Mouse (Mus musculus): ENCODE measurements around the gene Cwf19l1. TPM values are rescaled to one million over a fixed set of nuclear protein-coding genes. Genes with fewer than 3 reads are reported as not detected.
A peak's percentile ranks its signal among the peaks of the same experiment; 100 is the strongest.

Gene Cwf19l1
- total RNA-seq, 2 experiments from 2014 or later, result 17.0 to 30.9 TPM

- ATAC-seq (ENCODE audit: poor library complexity, severe bottlenecking), result peak; percentile 65
These were observed 68.2 kb downstream of the Cwf19l1 start for GRCm38 (mm10) chr19:44067323-44068049.

- ATAC-seq (ENCODE audit: poor library complexity, severe bottlenecking), result no peak
These were observed 70.9 kb downstream of the Cwf19l1 start for GRCm38 (mm10) chr19:44064734-44065133.

GRCm38 (mm10) chr19:44063773-44064172 is 71.9 kb downstream of the Cwf19l1 start:
- no peak for ATAC-seq (ENCODE audit: poor library complexity, severe bottlenecking)

- no peak for ATAC-seq (ENCODE audit: poor library complexity, severe bottlenecking)
These were observed 75.5 kb downstream of the Cwf19l1 start for GRCm38 (mm10) chr19:44060226-44060625.

Other genes with a start within 250 kb of the Cwf19l1 start
- gene Dnmbp, start 195.7 kb downstream of the Cwf19l1 start, total RNA-seq (2015), result 5.4 and 7.2 TPM in 2 replicates
- 9.7 and 11.1 TPM in 2 replicates for gene Dnmbp, start 195.7 kb downstream of the Cwf19l1 start, total RNA-seq (2017)
- 0.16 TPM in 1 of 2 replicates, not detected in the other for gene Cpn1, start 149.3 kb downstream of the Cwf19l1 start, total RNA-seq (2015)
- gene Cpn1, start 149.3 kb downstream of the Cwf19l1 start, total RNA-seq (2017), result 0.20 and 0.77 TPM in 2 replicates
- gene Cyp2c23, start 106.7 kb downstream of the Cwf19l1 start, total RNA-seq (2015), result not detected in 2 replicates
- gene Cyp2c23, start 106.7 kb downstream of the Cwf19l1 start, total RNA-seq (2017), result not detected in 2 replicates
- 84.7 and 84.8 TPM in 2 replicates for gene Erlin1, start 66.1 kb downstream of the Cwf19l1 start, total RNA-seq (2015)
- 59.4 and 67.0 TPM in 2 replicates for gene Erlin1, start 66.1 kb downstream of the Cwf19l1 start, total RNA-seq (2017)
- 48.1 and 59.7 TPM in 2 replicates for gene Chuk, start 28.4 kb downstream of the Cwf19l1 start, total RNA-seq (2015)
- gene Chuk, start 28.4 kb downstream of the Cwf19l1 start, total RNA-seq (2017), result 70.6 and 82.9 TPM in 2 replicates
- 145 and 151 TPM in 2 replicates for gene Bloc1s2, start 10.6 kb upstream of the Cwf19l1 start, total RNA-seq (2015)
- 55.1 and 81.9 TPM in 2 replicates for gene Bloc1s2, start 10.6 kb upstream of the Cwf19l1 start, total RNA-seq (2017)
- not detected in 2 replicates for gene Pkd2l1, start 56.6 kb upstream of the Cwf19l1 start, total RNA-seq (2015)
- not detected in 2 replicates for gene Pkd2l1, start 56.6 kb upstream of the Cwf19l1 start, total RNA-seq (2017)
- not detected in 2 replicates for gene Scd3, start 67.4 kb upstream of the Cwf19l1 start, total RNA-seq (2015)
- 0.04 TPM in 1 of 2 replicates, not detected in the other for gene Scd3, start 67.4 kb upstream of the Cwf19l1 start, total RNA-seq (2017)
- 30.0 and 33.3 TPM in 2 replicates for gene Scd2, start 157.8 kb upstream of the Cwf19l1 start, total RNA-seq (2015)
- gene Scd2, start 157.8 kb upstream of the Cwf19l1 start, total RNA-seq (2017), result 26.9 and 28.9 TPM in 2 replicates
- gene Scd4, start 197.2 kb upstream of the Cwf19l1 start, total RNA-seq (2015), result 0.40 TPM in 1 of 2 replicates, not detected in the other
- gene Scd4, start 197.2 kb upstream of the Cwf19l1 start, total RNA-seq (2017), result 0.12 TPM in 1 of 2 replicates, not detected in the other